Mouse (Mus musculus) cerebellum, postnatal 10 days (tissue): ENCODE measurements around the gene Msl2.

ENCODE experiments used
- DNase-seq, 2 experiments: peaks; one replicate each; pipeline ENCODE4 v3.0.0; 2021; ENCODE audit warnings: mixed read lengths in 2 of 2

The Msl2 gene

DNA sequence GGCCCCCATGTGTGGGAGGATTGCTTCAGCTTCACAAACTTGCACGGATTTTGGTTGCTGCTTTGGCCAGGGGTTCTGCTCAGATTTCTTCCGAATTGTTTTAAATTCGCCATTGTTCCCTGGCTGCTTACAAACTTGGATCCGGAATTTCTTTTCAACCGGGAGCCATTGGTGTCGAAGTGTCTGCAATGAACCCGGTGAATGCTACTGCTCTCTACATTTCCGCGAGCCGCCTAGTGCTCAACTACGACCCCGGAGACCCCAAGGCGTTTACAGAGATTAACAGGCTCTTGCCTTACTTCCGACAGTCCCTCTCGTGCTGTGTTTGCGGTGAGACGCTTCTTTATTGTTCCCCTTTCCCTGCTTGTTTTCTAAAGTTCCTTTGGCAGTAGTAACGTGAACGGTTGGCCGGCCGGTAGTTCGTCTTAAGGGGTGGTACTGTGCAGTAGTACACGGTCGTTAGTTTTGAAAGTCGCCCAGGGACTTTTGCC lies 1.2 kb downstream of the Msl2 start:
- DNase-seq = peak; percentile 38 to 50

DNA sequence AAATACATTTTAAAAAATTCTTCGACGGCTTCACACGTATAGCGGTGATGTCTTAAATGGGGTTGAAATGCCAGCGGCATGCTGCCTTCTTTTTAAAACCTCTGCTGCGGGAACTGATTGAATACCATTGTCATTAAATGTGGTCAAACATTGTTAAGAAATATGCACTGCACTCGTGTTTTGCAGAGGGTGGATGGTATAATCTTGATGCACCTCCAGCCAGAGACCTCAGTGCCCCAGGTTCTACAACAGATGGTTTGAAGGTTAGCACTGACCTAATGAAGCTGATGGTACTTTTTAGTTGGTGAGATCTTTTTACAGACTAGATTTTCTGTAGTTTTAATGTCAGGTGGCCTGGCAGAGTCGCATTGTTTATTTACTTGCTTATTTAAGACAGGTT lies 1.8 kb downstream of the Msl2 start:
- DNase-seq = no peak

DNA sequence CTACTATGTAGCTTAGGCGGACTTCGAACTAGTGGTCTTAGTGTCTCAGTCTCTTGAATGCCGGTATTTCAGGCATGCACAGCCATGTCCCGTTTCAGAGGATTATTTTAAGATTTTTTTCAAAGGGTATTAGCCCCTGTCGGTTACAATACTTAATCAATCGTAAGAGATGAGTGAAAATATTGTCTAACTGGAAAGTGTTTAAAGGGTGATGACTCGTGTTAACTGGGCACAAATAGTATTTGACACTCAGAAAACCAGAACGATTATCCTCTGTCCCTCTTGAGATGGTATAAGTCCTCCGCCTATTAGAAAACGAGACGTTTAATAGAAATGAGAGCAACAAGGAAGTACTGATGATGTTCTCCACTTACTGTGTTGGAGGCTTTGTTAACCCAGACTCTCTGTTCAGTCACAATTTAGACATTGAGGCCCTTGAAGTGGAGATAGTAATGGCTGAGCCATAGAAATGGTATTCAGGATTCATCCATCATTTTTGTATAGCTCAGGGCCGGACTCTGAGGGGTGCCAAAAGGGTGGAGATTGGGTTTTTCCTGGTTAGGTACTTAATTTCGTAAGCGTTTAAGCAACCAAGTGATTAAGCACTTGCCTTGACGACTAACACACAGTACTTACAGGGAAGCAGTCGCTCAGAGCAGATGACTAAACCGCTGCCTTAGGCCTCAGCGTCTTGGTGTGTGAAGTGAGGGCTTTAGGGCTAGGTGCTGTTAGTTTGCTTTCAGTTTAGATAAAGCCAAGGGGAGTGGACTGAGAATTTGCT lies 2.4 kb downstream of the Msl2 start:
- no peak for DNase-seq

DNA sequence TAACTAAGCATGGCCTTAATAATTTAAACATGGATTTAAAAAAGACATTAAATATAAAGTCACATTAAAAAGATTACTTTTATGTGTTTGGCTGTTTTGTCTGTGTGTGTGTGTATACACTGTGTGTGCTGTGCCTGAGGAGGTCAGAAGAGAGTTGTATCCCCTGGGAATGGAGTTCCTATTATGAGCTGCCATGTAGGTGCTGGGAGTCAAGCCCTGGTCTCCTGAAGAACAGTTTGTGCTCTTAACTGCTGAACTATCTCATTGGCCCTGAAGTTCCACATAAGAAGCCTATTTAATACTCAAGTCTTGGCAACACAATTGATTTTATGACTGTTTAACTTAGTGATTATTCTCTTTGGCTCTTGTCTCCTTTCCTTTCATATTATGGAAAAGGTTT lies 3.6 kb downstream of the Msl2 start:
- DNase-seq = no peak

DNA sequence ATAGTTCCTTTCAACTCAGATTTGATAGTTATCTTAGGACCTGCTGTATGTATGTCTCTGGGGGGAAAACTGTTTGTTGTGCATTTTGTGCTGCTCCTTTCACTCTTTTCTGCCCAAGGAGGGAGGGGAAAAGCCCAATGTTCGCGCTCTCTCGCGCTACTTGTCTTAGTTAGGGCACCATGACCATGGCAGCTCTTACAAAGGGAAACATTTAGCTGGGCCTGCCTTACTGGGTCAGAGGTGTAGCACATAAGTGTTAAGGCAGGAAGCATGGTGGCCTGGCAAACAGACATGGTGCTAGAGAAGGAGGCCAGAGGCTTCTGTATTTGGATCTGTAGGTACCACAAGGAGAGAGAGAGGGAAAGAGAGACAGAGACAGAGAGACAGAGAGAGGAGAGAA lies 4.7 kb downstream of the Msl2 start:
- DNase-seq = peak in 1 of 2 experiments; percentile 12

DNA sequence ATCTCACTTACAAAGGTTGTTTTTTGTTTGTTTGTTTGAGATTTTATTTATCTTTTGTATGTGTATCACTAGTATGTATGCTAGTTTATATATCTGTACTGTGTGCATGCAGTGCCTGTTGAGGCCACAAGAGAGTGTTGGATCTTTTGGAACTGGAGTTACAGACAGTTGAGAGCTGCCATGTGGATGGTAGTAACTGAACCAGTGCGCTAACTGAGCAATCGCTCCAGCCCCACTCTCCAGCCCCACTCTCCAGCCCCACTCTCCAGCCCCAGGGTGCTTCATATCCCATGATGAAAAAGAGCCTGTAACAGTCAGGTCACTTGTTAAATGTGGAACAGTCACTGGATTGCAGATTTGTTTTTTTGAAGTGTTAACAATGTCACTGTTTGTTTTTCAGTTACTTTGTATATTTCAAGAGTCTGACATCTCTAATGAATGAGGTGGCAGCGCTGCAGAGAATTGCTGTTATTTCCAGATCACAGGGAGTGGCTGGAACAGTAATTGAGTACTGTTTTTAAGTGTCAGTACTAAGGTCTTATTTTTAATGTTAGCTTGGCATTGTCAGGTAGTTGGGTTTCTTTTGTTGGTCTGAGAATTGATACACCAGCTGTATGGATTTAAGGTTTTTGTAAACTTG lies 6.3 kb downstream of the Msl2 start:
- no peak for DNase-seq

DNA sequence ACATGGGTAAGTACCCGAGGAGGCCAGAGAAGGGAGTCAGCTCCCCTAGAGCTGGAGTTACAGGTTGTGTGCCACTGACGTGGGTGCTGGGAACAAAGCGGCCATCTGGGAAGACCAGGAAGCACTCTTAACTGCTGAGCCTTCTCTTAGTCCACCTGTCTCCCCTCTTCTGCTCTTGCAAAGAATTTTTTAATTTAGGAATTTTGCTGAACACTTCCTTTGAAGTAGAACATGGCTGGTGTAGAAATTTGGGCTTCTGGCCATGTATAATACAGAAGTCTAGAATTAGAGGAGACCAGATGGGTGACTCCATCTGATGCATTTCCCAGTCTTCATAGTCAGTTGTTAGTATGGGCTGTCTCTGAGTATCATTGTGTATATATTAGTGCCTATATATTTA lies 9.8 kb downstream of the Msl2 start:
- no peak for DNase-seq

DNA sequence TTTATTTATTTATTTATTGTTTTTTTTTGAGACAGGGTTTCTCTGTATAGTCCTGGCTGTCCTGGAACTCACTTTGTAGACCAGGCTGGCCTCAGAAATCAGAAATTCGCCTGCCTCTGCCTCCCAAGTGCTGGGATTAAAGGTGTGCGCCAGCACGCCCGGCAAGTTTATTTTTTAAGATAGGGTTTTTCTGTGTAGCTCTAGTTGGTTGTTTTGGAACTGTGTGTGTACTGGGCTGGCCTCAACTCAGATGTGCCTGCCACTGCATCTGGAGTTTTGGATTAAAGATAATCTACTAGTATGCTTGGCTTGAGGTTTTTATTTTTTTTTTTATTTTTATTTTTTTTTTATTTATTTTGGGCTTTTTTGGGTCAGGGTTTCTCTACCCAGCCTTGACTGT lies 21.5 kb downstream of the Msl2 start:
- no peak for DNase-seq

DNA sequence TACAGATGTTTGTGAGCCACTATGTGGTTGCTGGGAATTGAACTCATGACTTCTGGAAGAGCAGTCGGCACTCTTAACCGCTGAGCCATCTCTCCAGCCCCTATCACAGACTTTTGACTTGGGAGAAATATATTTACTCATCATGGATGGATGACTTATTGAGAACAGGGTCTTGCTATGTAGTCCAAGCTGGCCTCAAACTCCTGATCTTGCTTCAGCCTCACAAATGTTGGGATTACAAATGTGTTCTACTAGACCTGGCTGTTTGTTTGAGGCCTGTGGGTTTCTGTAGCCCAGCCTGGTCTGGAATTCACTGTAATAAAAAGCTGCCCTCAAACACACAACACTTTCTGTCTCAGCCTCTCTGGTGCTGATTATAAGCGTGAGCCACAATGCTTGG lies 22.6 kb downstream of the Msl2 start:
- no peak for DNase-seq

DNA sequence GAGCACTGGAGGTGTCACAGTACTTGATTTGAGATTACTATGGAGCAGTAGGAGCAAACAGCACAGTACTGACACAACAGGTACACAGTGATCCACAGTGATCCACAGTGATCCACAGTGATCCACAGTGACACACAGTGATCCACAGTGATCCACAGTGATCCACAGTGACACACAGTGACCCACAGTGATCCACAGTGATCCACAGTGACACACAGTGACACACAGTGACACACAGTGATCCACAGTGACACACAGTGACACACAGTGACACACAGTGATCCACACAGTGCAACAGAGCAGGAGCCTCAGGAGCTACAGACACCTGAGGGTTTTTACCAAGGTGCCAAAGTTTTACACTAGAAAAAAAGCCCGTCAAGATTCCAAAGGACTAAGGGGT lies 23.6 kb downstream of the Msl2 start:
- no peak for DNase-seq

DNA sequence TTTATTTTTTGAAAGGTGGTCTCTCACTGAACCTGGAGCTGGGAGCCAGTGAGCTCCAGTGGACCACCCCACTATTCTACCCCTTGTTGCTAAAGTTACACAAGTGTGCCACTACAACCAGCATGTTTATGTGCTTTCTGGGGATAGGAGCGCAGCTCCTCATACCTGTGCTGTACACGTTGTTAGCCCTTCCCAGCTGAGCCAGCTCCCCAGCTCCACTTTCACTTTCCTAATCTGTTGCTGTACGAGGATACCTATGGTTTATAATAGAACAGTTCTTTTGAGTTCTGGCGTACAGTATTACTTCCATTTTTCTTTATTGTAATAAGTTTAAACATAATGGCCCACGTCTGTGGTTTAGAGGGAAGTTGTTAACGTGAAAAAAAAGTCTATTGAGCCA lies 25.5 kb downstream of the Msl2 start:
- no peak for DNase-seq

DNA sequence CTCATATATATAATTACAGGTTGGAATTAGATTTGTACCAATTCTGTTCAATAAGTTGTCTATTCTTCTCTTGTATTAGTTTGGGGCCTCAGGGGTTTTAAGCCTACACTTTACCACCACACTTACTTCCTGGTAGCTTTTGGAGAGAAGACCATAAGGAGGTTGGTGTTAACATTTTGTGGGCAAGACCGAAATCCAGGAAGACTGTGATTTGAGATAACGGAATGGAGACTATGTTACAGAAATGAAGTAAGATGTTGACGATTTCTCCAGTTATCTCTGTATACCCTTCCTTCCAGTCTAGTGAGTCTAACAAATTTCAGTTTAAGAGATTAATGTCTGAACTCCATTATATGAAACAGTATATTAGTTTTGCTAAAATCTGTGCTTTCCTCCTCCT lies 26.3 kb downstream of the Msl2 start:
- DNase-seq = no peak

DNA sequence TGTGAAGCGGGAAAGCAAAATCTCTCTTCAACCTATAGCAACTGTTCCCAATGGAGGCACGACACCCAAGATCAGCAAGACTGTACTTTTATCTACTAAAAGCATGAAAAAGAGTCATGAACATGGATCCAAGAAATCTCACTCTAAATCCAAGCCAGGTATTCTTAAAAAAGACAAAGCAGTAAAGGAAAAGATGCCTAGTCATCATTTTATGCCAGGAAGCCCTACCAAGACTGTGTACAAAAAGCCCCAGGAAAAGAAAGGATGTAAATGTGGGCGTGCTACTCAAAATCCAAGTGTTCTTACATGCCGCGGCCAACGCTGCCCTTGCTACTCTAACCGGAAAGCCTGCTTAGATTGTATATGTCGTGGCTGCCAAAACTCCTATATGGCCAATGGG lies 27.6 kb downstream of the Msl2 start:
- no peak for DNase-seq

DNA sequence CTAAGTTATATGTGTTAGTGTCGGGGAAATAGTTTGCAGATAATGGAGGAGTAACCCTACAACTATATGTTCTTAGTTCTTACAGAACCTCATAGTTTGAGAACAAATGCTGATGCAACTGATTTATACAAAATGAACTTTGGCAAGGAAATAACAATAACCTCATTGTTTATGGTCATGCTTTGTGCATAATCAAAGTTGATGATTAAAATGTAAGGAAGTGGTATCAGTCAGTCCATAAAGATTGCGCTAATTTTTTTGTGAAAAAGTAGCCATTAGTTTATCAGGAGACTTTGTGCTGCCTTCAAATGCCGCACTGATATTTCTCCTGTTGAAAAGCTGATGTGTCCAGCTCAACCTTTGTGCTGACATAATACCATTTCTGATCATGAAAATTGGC lies 28.4 kb downstream of the Msl2 start:
- no peak for DNase-seq

DNA sequence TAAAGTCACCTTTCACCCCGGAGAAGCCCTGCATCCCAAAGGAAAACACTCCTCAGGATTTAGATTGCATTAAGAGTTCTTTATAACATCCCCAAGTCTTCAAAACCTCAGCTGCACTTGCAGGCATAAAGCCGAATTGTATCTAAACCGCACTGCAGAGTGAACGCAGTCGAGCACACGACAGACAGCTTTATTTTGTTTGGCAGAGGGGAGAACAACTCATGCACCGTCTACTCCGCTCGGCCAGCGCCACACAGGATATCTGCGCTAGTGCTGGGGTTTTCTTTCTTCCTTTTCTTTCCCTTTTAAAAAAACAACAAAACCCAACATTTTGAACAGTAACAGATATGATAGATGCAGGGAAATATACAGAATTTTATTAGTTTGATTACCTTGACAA lies 31.0 kb downstream of the Msl2 start:
- no peak for DNase-seq

DNA sequence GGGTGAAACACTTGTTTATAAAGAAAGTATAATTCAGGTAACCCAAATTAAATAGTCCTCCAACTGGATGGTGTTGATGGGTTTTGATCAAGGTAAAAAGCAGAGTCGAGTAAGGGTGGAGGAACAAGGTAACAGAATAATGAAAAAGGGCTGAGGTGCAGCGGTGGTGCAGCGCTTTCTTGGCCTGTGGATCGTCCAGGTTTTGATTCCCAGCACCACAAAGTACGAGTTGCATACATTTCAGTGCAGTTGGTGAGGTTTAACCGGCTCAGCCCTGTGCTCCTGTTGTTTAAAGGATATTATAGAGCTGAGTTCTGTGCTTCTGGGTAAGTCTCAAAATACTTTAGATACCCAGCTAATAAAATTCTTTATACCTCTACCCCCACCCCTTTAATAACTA lies 31.8 kb downstream of the Msl2 start:
- no peak for DNase-seq

DNA sequence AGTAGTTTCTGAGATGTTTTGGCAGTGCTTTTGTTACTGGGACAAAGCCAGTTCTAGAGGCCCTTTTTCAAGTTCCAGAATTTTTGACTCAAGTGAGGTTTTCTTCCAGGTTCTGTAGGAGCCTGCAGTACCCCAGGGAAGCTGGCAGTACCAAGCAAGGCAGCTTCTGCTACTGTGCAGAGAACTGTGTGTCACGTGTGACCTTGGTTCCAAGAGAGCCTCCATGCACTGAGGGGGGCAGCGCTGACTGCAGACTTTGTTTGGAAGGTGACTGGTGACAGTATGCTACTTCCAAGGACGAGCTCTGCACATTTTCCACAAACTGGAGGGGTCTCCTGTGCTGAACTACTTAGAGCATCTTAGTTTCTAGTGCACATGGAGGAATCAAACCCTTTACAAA lies 33.5 kb downstream of the Msl2 start:
- DNase-seq = peak in 1 of 2 experiments; percentile 31

DNA sequence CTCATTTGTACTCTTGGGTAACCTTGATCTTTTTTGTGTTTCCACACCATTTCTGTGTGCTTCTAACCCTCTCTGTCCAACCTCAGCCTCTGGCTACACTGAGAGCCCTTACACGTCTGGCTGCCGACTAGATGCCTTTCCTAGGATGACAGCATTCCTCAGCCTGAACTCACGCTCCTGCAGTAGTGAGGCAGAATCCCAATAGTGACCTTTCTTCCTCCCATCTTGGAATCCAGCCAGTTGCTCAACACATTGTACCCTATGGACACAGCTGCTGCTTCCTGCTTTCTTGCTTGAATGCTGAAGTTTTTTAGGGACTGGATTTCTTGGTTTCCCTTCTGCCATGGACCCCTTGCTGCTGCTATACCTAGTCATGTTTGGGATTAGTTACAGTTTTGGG lies 36.1 kb downstream of the Msl2 start:
- DNase-seq = peak in 1 of 2 experiments; percentile 23

DNA sequence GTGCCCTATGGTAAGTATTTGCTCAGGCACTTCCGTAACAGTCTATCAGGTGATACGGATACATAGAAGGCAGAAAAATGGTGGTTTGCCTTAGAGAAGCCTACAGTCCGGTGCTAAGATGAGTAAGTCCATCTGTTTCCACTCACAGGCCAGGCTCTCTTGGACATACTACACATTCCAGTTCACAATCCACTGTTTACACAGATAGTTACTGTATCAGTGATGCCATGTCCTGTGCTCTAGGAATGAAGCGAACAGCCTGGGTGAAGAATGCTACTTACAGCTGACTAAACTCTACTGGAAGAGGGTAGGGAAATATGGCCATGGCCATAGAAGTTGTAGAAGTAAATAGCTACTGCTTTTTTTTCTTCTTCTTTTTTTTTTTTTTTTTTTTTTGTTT lies 39.4 kb downstream of the Msl2 start:
- no peak for DNase-seq

DNA sequence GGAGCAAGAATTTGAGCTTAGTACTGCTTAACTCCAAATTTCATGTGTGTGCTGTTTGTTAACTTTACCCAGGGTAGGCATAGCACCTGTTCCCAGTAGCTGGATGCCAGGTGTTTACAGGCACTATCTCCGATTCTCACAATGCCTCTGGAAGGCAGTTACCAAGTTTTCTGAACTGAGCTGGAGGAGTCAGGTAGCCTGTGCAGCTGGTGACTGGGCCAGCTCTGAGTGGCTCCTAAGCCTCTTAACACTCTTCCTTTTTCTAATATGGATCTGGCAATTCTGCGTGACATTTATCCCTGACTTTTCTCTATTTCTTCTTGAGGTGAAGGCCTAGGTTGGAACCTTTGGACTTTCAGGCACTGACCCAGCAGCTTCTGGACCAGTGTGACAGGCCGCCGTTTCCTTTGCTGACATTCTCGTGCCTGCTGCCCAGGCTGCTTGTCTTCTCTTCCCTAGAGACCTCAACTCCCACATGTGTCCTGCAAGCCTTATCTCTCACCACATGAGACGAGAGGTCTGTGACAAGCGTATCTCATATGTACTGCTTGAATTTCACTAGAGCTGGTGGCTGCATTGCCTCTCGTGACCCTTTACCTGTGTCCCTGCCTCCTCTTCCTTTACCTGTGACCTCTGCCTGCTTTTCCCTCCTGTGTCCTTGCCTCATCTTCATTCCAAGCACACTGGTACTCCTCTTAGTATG lies 40.4 kb downstream of the Msl2 start:
- DNase-seq = no peak

DNA sequence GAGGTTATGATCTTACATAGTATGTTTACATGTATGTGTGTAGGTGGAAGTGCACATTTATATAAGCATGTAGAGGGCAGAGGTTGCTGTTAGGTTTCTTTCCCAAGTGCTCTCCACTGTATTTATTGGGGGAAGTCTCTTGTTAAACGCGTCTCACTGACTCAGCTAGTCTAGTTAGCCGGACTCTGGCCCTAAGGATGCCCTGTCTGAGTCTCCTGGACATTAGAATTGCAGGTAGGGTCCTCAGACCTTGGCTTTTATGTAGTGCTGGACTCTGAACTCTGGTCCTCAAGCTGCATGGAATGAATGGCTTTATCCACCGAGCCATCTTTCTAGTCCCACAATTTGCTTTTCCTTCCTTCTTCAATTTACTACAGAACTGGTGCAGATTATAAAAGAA lies 69.7 kb downstream of the Msl2 start:
- DNase-seq = no peak

DNA sequence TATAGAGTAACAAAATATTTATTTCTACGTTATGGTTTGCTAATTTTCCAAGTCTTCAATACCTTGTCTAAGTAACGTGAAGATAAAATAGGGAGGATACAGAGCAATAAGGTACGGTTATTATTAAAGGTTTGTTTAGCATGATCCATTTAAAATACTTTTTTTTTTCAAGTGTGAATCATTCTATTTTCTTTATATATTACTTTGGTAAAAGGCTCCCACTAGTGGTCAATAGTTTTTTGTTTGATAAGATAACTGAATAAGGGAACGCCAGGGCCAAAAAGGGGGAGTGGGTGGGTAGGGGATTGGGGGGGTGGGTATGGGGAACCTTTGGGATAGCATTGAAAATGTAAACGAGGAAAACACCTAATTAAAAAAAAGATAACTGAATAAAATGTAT lies 79.0 kb downstream of the Msl2 start:
- no peak for DNase-seq
